Mouse (Mus musculus): ENCODE measurements around the gene Ninj1. TPM values are rescaled to one million over a fixed set of nuclear protein-coding genes. Genes with fewer than 3 reads are reported as not detected.

The Ninj1 gene
- not detected for polyA plus RNA-seq (2014; fragmentation: Illumina TruSeq; extraction: RNeasy Lipid Tissue Mini Kit (QIAGEN cat#74804))

GRCm38 (mm10) chr13:49187288-49188218 lies at the start of gene Ninj1:
Ninj1 (plus strand) TSS chr13:49187485.

GRCm38 (mm10) chr13:49147858-49148226 lies 39.4 kb upstream of the Ninj1 start, which contains the start of gene Wnk2:
Wnk2 (minus strand) TSS chr13:49148014.

GRCm38 (mm10) chr13:49215504-49216219 lies 28.4 kb downstream of the Ninj1 start, which contains the start of gene Card19:
Card19 (minus strand) TSS chr13:49216037.

Other genes with a start within 250 kb of the Ninj1 start
- gene Fam120a, start 219.5 kb upstream of the Ninj1 start, polyA plus RNA-seq (2014; fragmentation: Illumina TruSeq; extraction: RNeasy Lipid Tissue Mini Kit (QIAGEN cat#74804)) = 323 TPM
- 0.26 TPM for gene Wnk2, start 39.5 kb upstream of the Ninj1 start, polyA plus RNA-seq (2014; fragmentation: Illumina TruSeq; extraction: RNeasy Lipid Tissue Mini Kit (QIAGEN cat#74804))
- gene Card19, start 28.6 kb downstream of the Ninj1 start, polyA plus RNA-seq (2014; fragmentation: Illumina TruSeq; extraction: RNeasy Lipid Tissue Mini Kit (QIAGEN cat#74804)) = not detected
- gene Susd3, start 61.2 kb downstream of the Ninj1 start, polyA plus RNA-seq (2014; fragmentation: Illumina TruSeq; extraction: RNeasy Lipid Tissue Mini Kit (QIAGEN cat#74804)) = 6.6 TPM
- gene Fgd3, start 132.8 kb downstream of the Ninj1 start, polyA plus RNA-seq (2014; fragmentation: Illumina TruSeq; extraction: RNeasy Lipid Tissue Mini Kit (QIAGEN cat#74804)) = 2.5 TPM
- gene Bicd2, start 154.1 kb downstream of the Ninj1 start, polyA plus RNA-seq (2014; fragmentation: Illumina TruSeq; extraction: RNeasy Lipid Tissue Mini Kit (QIAGEN cat#74804)) = 25.5 TPM
- gene Ippk, start 233.8 kb downstream of the Ninj1 start, polyA plus RNA-seq (2014; fragmentation: Illumina TruSeq; extraction: RNeasy Lipid Tissue Mini Kit (QIAGEN cat#74804)) = 16.4 TPM

All from ovary, adult 10 weeks (tissue).